In the genomic region with DNA sequence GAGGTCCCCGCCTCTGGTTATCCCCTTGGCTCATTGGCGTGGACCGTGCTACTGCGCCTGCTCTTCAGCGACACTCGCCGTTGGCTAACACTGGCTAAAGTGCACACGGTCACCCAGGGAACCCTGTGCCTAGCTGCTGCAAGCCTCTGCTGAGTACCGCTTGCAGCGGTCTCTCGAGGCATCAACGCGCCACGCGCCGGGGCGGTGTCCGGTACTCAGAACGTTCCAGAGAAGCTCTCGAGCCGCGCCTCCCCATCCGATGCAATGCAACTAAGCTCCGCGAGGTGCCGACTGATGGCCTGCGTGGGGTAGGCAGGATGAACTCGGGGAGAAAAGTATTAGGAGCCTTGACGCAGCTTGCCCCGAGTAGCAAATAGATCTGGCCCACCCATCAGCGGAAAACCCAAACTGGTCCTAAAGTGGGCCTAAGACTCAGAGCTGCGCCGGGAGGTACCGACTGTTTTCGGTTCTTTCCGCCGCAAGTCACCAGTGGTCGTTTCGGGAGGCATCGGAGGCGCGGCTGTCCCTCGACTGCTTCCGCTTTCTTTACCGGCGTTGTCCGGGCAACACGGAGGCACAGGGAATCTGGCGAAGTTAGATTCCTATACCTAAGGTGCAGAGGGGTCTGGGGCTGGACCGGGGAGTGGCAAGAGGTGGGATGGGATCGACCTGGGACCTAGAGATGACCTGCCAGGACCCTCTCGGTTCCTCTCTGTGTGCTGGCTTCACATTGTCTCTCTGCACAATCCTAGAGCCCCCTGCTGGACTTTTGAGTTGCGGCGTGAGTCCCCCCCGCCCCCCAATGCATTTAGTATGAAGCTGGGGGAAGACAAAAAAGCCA, we compare ENCODE assay signal across 8 mouse cellular contexts. TPM values are rescaled to one million over a fixed set of nuclear protein-coding genes. Genes with fewer than 3 reads are reported as not detected.
DNase-seq lines count a peak whose midpoint lies in the region; ATAC-seq and TF ChIP-seq lines count a peak whose summit lies in the region.

No protein-coding gene starts in this region.

- H3K4me2 ChIP-seq in intestine, postnatal 0 days (replicated peaks; ENCODE audit: low read depth): peak overlapping the region; percentile 88
- peak overlapping the region; percentile 93 for H3K4me2 ChIP-seq in limb, embryonic 15.5 days
- H3K4me2 ChIP-seq in midbrain, embryonic 15.5 days: peak overlapping the region; percentile 99

- peak overlapping the region; percentile 99 for H3K4me3 ChIP-seq in embryonic facial prominence, embryonic 10.5 days
- H3K4me3 ChIP-seq in intestine, postnatal 0 days (ENCODE audit: low read depth, low read length): peak overlapping the region; percentile 99
- H3K4me3 ChIP-seq in limb, embryonic 15.5 days: peak overlapping the region; percentile 100
- H3K4me3 ChIP-seq in midbrain, embryonic 15.5 days: peak overlapping the region; percentile 86
- peak overlapping the region; percentile 88 for H3K4me3 ChIP-seq in spleen, adult 2 months (ENCODE audit: extremely low read depth, insufficient read depth, insufficient read length)

- H3K27ac ChIP-seq in embryonic facial prominence, embryonic 10.5 days (replicated peaks): peak overlapping the region; percentile 93
- peak overlapping the region; percentile 95 for H3K27ac ChIP-seq in intestine, postnatal 0 days (ENCODE audit: low read depth, low read length)
- peak overlapping the region; percentile 82 for H3K27ac ChIP-seq in limb, embryonic 15.5 days
- H3K27ac ChIP-seq in midbrain, embryonic 15.5 days: peak overlapping the region; percentile 80
- peak overlapping the region; percentile 72 for H3K27ac ChIP-seq in spleen, adult 2 months (ENCODE audit: insufficient read depth, low read length)

- H3K9me3 ChIP-seq in embryonic facial prominence, embryonic 10.5 days: no peaks in the 10 kb centered on the region
- no peaks in the 10 kb centered on the region for H3K9me3 ChIP-seq in intestine, postnatal 0 days (ENCODE audit: control insufficient read depth)
- no peaks in the 10 kb centered on the region for H3K9me3 ChIP-seq in limb, embryonic 15.5 days
- H3K9me3 ChIP-seq in midbrain, embryonic 15.5 days: no peaks in the 10 kb centered on the region

- TF ChIP-seq CTCF in intestine, postnatal 0 days (IDR thresholded peaks at IDR 0.05; ENCODE audit: low read depth): peak; percentile 63
- peak; percentile 24; the same call in 1 of the 2 replicates for TF ChIP-seq CTCF in spleen, adult 2 months (IDR thresholded peaks at IDR 0.05; ENCODE audit: extremely low read depth, insufficient read depth, insufficient read length, insufficient replicate concordance)

- TF ChIP-seq POLR2A in spleen, adult 2 months (IDR thresholded peaks at IDR 0.05; ENCODE audit: low read depth, low read length): peak; percentile 7; the same call in 1 of the 2 replicates

- under 1% methylated on average over 55 of the region's 55 CpGs for WGBS in embryonic facial prominence, embryonic 10.5 days
- 0% methylated on average over 55 of the region's 55 CpGs for WGBS in intestine, postnatal 0 days
- WGBS in limb, embryonic 15.5 days: under 1% methylated on average over 55 of the region's 55 CpGs
- under 1% methylated on average over 55 of the region's 55 CpGs for WGBS in midbrain, embryonic 15.5 days
- under 1% methylated on average over 55 of the region's 55 CpGs for WGBS in spleen, adult 2 months

- peak; percentile 87 for ATAC-seq in intestine, postnatal 0 days
- ATAC-seq in limb, embryonic 15.5 days (ENCODE audit: insufficient number of reproducible peaks, low FRiP score, low TSS enrichment, low read depth): peak; percentile 78
- ATAC-seq in midbrain, embryonic 15.5 days (replicated peaks): peak; percentile 94

- peaks cover 41% of the 10 kb centered on the region for H3K36me3 ChIP-seq in embryonic facial prominence, embryonic 10.5 days (replicated peaks)
- peaks cover 2% of the 10 kb centered on the region; the same call in 1 of the 2 replicates for H3K36me3 ChIP-seq in intestine, postnatal 0 days (ENCODE audit: control insufficient read depth, insufficient read depth)
- peaks cover 13% of the 10 kb centered on the region for H3K36me3 ChIP-seq in limb, embryonic 15.5 days
- peaks cover 11% of the 10 kb centered on the region for H3K36me3 ChIP-seq in midbrain, embryonic 15.5 days (replicated peaks)
- H3K36me3 ChIP-seq in spleen, adult 2 months (ENCODE audit: control insufficient read depth, insufficient read depth, low read length): peaks cover 3% of the 10 kb centered on the region

- H3K4me1 ChIP-seq in embryonic facial prominence, embryonic 10.5 days: peaks cover 26% of the 10 kb centered on the region
- 0 out of 2 replicates have a peak, but pooled peaks cover 2% of the 10 kb centered on the region for H3K4me1 ChIP-seq in intestine, postnatal 0 days (replicated peaks; ENCODE audit: control insufficient read depth, insufficient read depth, low read length)
- H3K4me1 ChIP-seq in limb, embryonic 15.5 days: peaks cover 19% of the 10 kb centered on the region
- H3K4me1 ChIP-seq in midbrain, embryonic 15.5 days: peaks cover 43% of the 10 kb centered on the region
- H3K4me1 ChIP-seq in spleen, adult 2 months (ENCODE audit: control insufficient read depth, insufficient read depth, insufficient read length): peaks cover 7% of the 10 kb centered on the region

- H3K9ac ChIP-seq in intestine, postnatal 0 days (ENCODE audit: low read depth, low read length): peak overlapping the region; percentile 62
- peak overlapping the region; percentile 77 for H3K9ac ChIP-seq in limb, embryonic 15.5 days
- peak overlapping the region; percentile 57 for H3K9ac ChIP-seq in midbrain, embryonic 15.5 days

- no peaks in the 10 kb centered on the region for H3K27me3 ChIP-seq in embryonic facial prominence, embryonic 10.5 days (replicated peaks; ENCODE audit: low read depth, poor library complexity, severe bottlenecking)
- H3K27me3 ChIP-seq in intestine, postnatal 0 days (replicated peaks; ENCODE audit: control insufficient read depth, insufficient read depth, low read length): no peaks in the 10 kb centered on the region
- no peaks in the 10 kb centered on the region for H3K27me3 ChIP-seq in limb, embryonic 15.5 days
- no peaks in the 10 kb centered on the region for H3K27me3 ChIP-seq in midbrain, embryonic 15.5 days (replicated peaks)
- H3K27me3 ChIP-seq in spleen, adult 2 months (ENCODE audit: control insufficient read depth, insufficient read depth, low read length): no peaks in the 10 kb centered on the region

- peak; percentile 48 to 59 for DNase-seq in spleen, adult 18-20 months
- DNase-seq in spleen, adult 12 weeks (ENCODE audit: low spot score): no peak
- peak; percentile 80 for DNase-seq in embryonic facial prominence, embryonic 10.5 days (ENCODE audit: low spot score)
- peak; percentile 59 to 77 for DNase-seq in gastrocnemius, postnatal 4 days (ENCODE audit: low spot score in 2 of 2)
- peak; percentile 28 to 53 for DNase-seq in spleen, adult 2 months (ENCODE audit: low read depth in 1 of 2, low spot score in 2 of 2)

RNA-seq across cellular contexts. Expression of gene Ift140, which starts 0.6 kb away (rescaled TPM):
- 31.5 and 31.6 TPM in 2 replicates for polyA plus RNA-seq in embryonic facial prominence, embryonic 10.5 days (2016; fragmentation: Nextera tagmentation; extraction: Ambion mirVana)
- 10 to 100 TPM in 1 of 2 experiments, 1 to 10 TPM in 1; 9.0 to 10.1 TPM for total RNA-seq in gastrocnemius, postnatal 4 days (2021)
- 2.9 and 3.6 TPM in 2 replicates for polyA plus RNA-seq in intestine, postnatal 0 days (2015; fragmentation: Nextera tagmentation; extraction: Ambion mirVana)
- 14.9 and 17.0 TPM in 2 replicates for polyA plus RNA-seq in limb, embryonic 15.5 days (2015; fragmentation: Nextera tagmentation; extraction: Ambion mirVana)
- 20.0 and 22.5 TPM in 2 replicates for polyA plus RNA-seq in midbrain, embryonic 15.5 days (2015; fragmentation: Nextera tagmentation; extraction: Ambion mirVana)
- 31.5 and 33.2 TPM in 2 replicates for polyA plus RNA-seq in spleen, adult 2 months (2012; rRNA removed)

RNA-seq across cellular contexts. Expression of gene Cramp1l, which starts 0.9 kb away (rescaled TPM):
- polyA plus RNA-seq in embryonic facial prominence, embryonic 10.5 days (2016; fragmentation: Nextera tagmentation; extraction: Ambion mirVana): 8.3 and 8.6 TPM in 2 replicates
- 10 to 100 TPM; 13.9 to 14.9 TPM for total RNA-seq in gastrocnemius, postnatal 4 days (2021)
- 2.5 and 2.7 TPM in 2 replicates for polyA plus RNA-seq in intestine, postnatal 0 days (2015; fragmentation: Nextera tagmentation; extraction: Ambion mirVana)
- 6.0 and 6.2 TPM in 2 replicates for polyA plus RNA-seq in limb, embryonic 15.5 days (2015; fragmentation: Nextera tagmentation; extraction: Ambion mirVana)
- polyA plus RNA-seq in midbrain, embryonic 15.5 days (2015; fragmentation: Nextera tagmentation; extraction: Ambion mirVana): 6.3 and 7.1 TPM in 2 replicates
- 12.6 and 15.3 TPM in 2 replicates for polyA plus RNA-seq in spleen, adult 2 months (2012; rRNA removed)

RNA-seq across cellular contexts. Expression of gene Jpt2, which starts 56.0 kb away (rescaled TPM):
- polyA plus RNA-seq in embryonic facial prominence, embryonic 10.5 days (2016; fragmentation: Nextera tagmentation; extraction: Ambion mirVana): 386 and 400 TPM in 2 replicates
- total RNA-seq in gastrocnemius, postnatal 4 days (2021): 10 to 100 TPM; 41.7 to 44.3 TPM
- 35.7 and 36.0 TPM in 2 replicates for polyA plus RNA-seq in intestine, postnatal 0 days (2015; fragmentation: Nextera tagmentation; extraction: Ambion mirVana)
- 165 and 170 TPM in 2 replicates for polyA plus RNA-seq in limb, embryonic 15.5 days (2015; fragmentation: Nextera tagmentation; extraction: Ambion mirVana)
- polyA plus RNA-seq in midbrain, embryonic 15.5 days (2015; fragmentation: Nextera tagmentation; extraction: Ambion mirVana): 102 and 103 TPM in 2 replicates
- polyA plus RNA-seq in spleen, adult 2 months (2012; rRNA removed): 8.6 and 10.5 TPM in 2 replicates
